Mouse (Mus musculus): Measurements from ENCODE around the gene Gpatch8. TPM values are rescaled to one million over a fixed set of nuclear protein-coding genes. Genes with fewer than 3 reads are reported as not detected.
A peak's percentile ranks its signal among the peaks of the same experiment; 100 is the strongest.

Gpatch8 gene
- polyA plus RNA-seq, 1 experiment from 2014 or later, result 45.7 TPM

GRCm38 (mm10) chr11:102432115-102432843, 123.9 kb downstream of the Gpatch8 start:
- Histone ChIP-seq H3K4me3 (no peak overlapping the region; the same call in 1 of the 2 replicates), H3K36me3 (peaks cover 41% of the 10 kb centered on the region), H3K27me3 (ENCODE audit: insufficient read depth, poor library complexity, severe bottlenecking) (no peaks in the 10 kb centered on the region), H3K27ac (no peak overlapping the region), H3K9me3 (no peaks in the 10 kb centered on the region), H3K4me1 (peaks cover 42% of the 10 kb centered on the region)
- no peak for DNase-seq (ENCODE audit: low spot score)
- 63% methylated on average over 16 of the region's 16 CpGs for WGBS

DNA sequence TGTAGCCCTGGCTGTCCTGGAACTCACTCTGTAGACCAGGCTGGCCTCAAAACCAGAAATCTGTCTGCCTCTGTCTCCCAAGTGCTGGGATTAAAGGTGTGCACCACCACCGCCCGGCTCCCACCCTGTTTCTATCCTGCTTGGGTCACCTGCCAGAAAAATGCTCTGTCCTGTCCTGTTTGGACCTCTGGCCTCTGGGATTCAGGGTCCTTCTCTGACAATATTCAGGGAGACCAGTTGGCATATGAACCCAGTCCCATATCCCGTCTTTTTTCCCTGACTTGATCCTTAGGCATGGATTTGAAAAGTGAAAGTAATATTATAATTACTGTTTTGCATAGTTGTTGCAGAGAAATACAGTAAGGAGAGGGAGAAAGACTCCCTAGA, 124.5 kb downstream of the Gpatch8 start:
- Histone ChIP-seq H3K27me3 (ENCODE audit: insufficient read depth, poor library complexity, severe bottlenecking) (no peaks in the 10 kb centered on the region), H3K4me3 (no peak overlapping the region), H3K36me3 (peaks cover 38% of the 10 kb centered on the region), H3K27ac (no peak overlapping the region), H3K9me3 (no peaks in the 10 kb centered on the region), H3K4me1 (peaks cover 38% of the 10 kb centered on the region)
- 72% methylated on average over 3 of the region's 3 CpGs for WGBS
- DNase-seq (ENCODE audit: low spot score), result no peak

DNA sequence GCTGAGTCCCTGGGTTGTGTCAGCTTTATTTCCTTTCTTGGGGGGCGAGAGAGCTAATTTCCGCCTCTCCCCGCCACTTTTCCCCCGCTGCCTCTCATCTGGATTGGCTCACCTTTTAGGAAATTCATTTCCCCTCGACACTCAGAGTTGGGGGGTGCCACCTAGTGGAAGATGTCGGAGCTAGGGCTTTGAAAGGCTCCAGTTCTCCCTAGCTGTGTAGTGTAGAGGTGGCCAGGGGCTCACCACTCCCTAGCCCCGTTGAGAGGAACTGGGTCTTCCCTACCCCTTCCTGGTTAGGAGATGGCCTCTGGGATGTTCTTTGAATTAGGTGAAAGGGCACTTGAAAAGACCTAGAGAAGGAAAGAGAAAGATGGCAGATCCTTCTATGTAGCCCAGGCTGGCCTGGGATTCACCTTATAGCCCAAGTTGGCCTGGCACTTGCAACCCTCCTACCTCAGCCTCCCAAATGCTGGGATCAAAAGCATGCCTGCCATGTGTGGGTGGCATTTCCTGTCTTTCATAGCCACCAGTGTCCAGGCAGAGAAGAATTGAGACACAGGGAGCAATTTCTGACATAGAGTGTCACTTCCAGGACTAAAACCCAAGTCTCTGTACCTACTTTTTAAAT, 125.1 kb downstream of the Gpatch8 start:
- H3K27me3 ChIP-seq (ENCODE audit: insufficient read depth, poor library complexity, severe bottlenecking), result no peaks in the 10 kb centered on the region
- peak; percentile 87 for DNase-seq (ENCODE audit: low spot score)
- peaks cover 38% of the 10 kb centered on the region for H3K4me1 ChIP-seq
- H3K27ac ChIP-seq, result peak overlapping the region; percentile 88
- no peaks in the 10 kb centered on the region for H3K9me3 ChIP-seq
- peaks cover 34% of the 10 kb centered on the region for H3K36me3 ChIP-seq
- 0% methylated on average over 7 of the region's 7 CpGs for WGBS
- peak overlapping the region; percentile 78 for H3K4me3 ChIP-seq

DNA sequence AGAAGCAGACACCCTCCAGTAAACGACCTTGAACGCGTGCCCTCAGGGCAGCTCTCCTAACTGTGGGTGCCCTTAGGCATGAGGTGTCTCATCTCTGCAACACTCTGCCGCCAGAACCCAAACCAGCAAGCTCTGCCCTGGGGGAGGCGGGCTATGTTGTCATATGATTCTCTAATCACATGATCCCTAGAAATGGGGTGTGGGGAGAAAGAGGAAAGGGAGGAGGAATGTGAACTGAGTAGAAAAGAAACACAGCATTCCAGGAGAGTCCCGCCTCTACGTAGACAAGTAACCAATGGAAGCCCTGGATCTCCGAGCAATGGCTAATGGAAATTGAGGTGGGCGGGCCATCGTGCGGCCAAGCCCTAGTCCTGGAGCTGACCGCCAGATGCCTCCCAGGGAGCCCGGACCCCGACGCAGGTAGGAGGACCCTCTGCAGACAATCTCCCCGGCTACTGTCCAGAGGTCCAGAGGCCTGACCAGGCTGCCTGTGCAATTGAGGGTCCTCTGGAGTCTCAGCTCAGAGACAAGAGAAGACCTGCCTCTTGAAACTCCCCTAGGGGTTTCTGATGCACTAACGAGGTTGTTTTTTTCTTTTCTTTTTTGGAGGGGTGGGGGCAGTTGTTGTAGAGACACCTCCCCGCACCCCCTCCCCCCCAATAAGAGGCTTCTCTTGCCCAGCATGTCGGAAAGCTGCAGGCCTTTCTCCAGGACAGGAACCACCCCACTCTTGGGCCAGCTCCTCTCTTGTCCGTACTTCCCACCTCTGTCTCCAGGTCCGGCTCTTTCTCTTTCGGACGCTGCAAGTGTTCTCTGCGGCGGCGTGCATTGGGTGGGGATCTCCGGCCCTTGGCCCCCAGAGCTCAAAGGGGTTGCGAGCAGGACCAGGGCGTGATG, 125.8 kb downstream of the Gpatch8 start, which contains the start of gene Grn:
TSS of gene Grn (plus strand) at position 195 of the 897 bp plus-strand sequence.
- peak; percentile 97 for DNase-seq (ENCODE audit: low spot score)
- H3K4me3 ChIP-seq, result peak within 1 kb of the TSS; percentile 78
- WGBS, result under 1% methylated on average over 29 of the region's 29 CpGs

DNA sequence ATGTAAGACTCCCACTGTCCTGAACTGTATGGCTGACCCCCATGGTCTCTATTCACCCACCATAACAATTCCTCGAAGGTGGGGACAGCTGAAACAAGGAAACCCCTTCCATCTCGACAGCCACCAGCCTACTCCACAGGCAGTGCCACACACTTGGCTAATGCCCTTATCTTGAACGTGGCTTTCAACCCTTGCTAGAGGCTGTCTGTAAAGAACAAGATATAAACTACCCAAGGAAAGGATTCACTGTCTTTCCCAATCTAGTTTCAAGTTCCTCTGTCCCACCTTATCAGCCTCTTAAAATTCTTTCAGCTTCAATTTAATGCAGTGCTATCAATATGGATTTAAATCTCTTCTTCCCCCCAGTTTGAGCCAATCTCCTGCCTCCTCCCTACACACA, 126.6 kb downstream of the Gpatch8 start:
- H3K36me3 ChIP-seq, result peaks cover 18% of the 10 kb centered on the region; the same call in 1 of the 2 replicates
- no peak for DNase-seq (ENCODE audit: low spot score)
- peak overlapping the region; percentile 88 for H3K27ac ChIP-seq
- no peaks in the 10 kb centered on the region for H3K9me3 ChIP-seq
- peaks cover 38% of the 10 kb centered on the region for H3K4me1 ChIP-seq
- WGBS, result 23% methylated on average over 3 of the region's 3 CpGs
- H3K27me3 ChIP-seq (ENCODE audit: insufficient read depth, poor library complexity, severe bottlenecking), result no peaks in the 10 kb centered on the region
- H3K4me3 ChIP-seq, result peak overlapping the region; percentile 78

More for the DNA sequence above, 125.8 kb downstream of the Gpatch8 start, which contains the start of gene Grn:
- Histone ChIP-seq H3K9me3 (no peaks in the 10 kb centered on the region), H3K4me1 (peaks cover 38% of the 10 kb centered on the region), H3K36me3 (peaks cover 27% of the 10 kb centered on the region), H3K27me3 (ENCODE audit: insufficient read depth, poor library complexity, severe bottlenecking) (no peaks in the 10 kb centered on the region), H3K27ac (peak within 1 kb of the TSS; percentile 88)

DNA sequence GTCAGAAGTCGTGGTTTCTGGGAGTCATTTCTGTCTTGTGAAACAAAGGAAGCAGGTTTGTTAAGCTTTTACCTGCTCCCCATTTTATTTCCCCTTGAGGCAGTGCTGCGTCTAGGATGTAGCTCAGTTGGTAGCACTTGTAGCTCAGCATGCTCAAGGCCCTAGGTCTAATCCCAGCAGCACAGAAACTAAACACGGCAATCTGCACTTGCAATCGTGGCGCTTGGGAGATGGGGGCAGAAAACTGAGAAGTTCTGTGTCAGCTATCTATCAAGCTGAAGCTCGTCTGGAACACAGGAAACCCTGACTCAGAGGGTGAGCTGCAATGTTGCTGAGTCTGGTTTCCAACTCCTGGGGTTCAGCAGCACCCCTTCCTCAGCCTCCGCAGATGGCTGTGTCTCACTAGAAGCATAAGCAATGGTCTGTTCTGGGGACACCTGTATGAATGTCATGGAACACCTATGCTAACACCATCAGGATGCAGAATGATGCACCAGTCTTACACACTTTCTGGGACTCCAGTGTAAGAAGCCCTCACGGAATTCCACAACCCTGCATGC, 127.1 kb downstream of the Gpatch8 start:
- H3K27ac ChIP-seq, result peak overlapping the region; percentile 88; the same call in 1 of the 2 replicates
- H3K27me3 ChIP-seq (ENCODE audit: insufficient read depth, poor library complexity, severe bottlenecking), result no peaks in the 10 kb centered on the region
- no peaks in the 10 kb centered on the region for H3K9me3 ChIP-seq
- H3K36me3 ChIP-seq, result peaks cover 17% of the 10 kb centered on the region; the same call in 1 of the 2 replicates
- H3K4me3 ChIP-seq, result peak overlapping the region; percentile 78
- 68% methylated on average over 8 of the region's 8 CpGs for WGBS
- peaks cover 35% of the 10 kb centered on the region for H3K4me1 ChIP-seq
- peak; percentile 55 for DNase-seq (ENCODE audit: low spot score)

Other genes with a start within 250 kb of the Gpatch8 start
- 60.4 and 75.4 TPM in 2 replicates for gene Ubtf, start 236.7 kb downstream of the Gpatch8 start, polyA plus RNA-seq (2016; fragmentation: Nextera tagmentation; extraction: Ambion mirVana)
- 88.9 and 128 TPM in 2 replicates for gene Slc4a1, start 190.2 kb downstream of the Gpatch8 start, polyA plus RNA-seq (2016; fragmentation: Nextera tagmentation; extraction: Ambion mirVana)
- gene Rundc3a, start 163.0 kb downstream of the Gpatch8 start, polyA plus RNA-seq (2016; fragmentation: Nextera tagmentation; extraction: Ambion mirVana), result 0.74 and 1.8 TPM in 2 replicates
- 313 and 314 TPM in 2 replicates for gene Slc25a39, start 148.4 kb downstream of the Gpatch8 start, polyA plus RNA-seq (2016; fragmentation: Nextera tagmentation; extraction: Ambion mirVana)
- 109 and 151 TPM in 2 replicates for gene Grn, start 126.1 kb downstream of the Gpatch8 start, polyA plus RNA-seq (2016; fragmentation: Nextera tagmentation; extraction: Ambion mirVana)
- gene Fam171a2, start 108.7 kb downstream of the Gpatch8 start, polyA plus RNA-seq (2016; fragmentation: Nextera tagmentation; extraction: Ambion mirVana), result 1.7 and 3.6 TPM in 2 replicates
- 13.2 and 19.5 TPM in 2 replicates for gene Itga2b, start 86.3 kb downstream of the Gpatch8 start, polyA plus RNA-seq (2016; fragmentation: Nextera tagmentation; extraction: Ambion mirVana)
- 11.6 and 13.5 TPM in 2 replicates for gene Gm11627, start 23.1 kb upstream of the Gpatch8 start, polyA plus RNA-seq (2016; fragmentation: Nextera tagmentation; extraction: Ambion mirVana)
- gene Fzd2, start 48.0 kb upstream of the Gpatch8 start, polyA plus RNA-seq (2016; fragmentation: Nextera tagmentation; extraction: Ambion mirVana), result 22.9 and 34.5 TPM in 2 replicates
- gene Meioc, start 107.3 kb upstream of the Gpatch8 start, polyA plus RNA-seq (2016; fragmentation: Nextera tagmentation; extraction: Ambion mirVana), result 0.53 and 1.2 TPM in 2 replicates
- 49.4 and 49.9 TPM in 2 replicates for gene Ccdc43, start 141.4 kb upstream of the Gpatch8 start, polyA plus RNA-seq (2016; fragmentation: Nextera tagmentation; extraction: Ambion mirVana)
- 6.2 and 7.1 TPM in 2 replicates for gene Adam11, start 205.0 kb upstream of the Gpatch8 start, polyA plus RNA-seq (2016; fragmentation: Nextera tagmentation; extraction: Ambion mirVana)

Measured in heart, embryonic 10.5 days (tissue).